Mouse (Mus musculus): Measurements from ENCODE around the gene Timp2.

- no peak for TF ChIP-seq CTCF (IDR thresholded peaks at IDR 0.05; ENCODE audit: low read depth, low read length)
- no peak for TF ChIP-seq GATA1 (IDR thresholded peaks at IDR 0.05; ENCODE audit: borderline replicate concordance, low read length)
Observed at GRCm38 (mm10) chr11:118289037-118289511, 66.5 kb downstream of the Timp2 start.

All from G1E (cell line).